Mouse (Mus musculus): ENCODE results near the gene Ywhag.

The Ywhag gene

GRCm38 (mm10) chr5:135951660-135952059 lies 17.2 kb upstream of the Ywhag start:
- no peak for DNase-seq (ENCODE audit: low read depth, low spot score)

- DNase-seq (ENCODE audit: low read depth, low spot score): no peak
These were observed 16.4 kb upstream of the Ywhag start for GRCm38 (mm10) chr5:135950710-135951412.

GRCm38 (mm10) chr5:135946621-135947020 lies 12.2 kb upstream of the Ywhag start:
- DNase-seq (ENCODE audit: low read depth, low spot score): no peak

GRCm38 (mm10) chr5:135945916-135946408 lies 11.5 kb upstream of the Ywhag start:
- peak; percentile 11 for DNase-seq (ENCODE audit: low read depth, low spot score)

- DNase-seq (ENCODE audit: low read depth, low spot score): no peak
These were observed 8.3 kb upstream of the Ywhag start for GRCm38 (mm10) chr5:135942710-135943109.

GRCm38 (mm10) chr5:135940587-135940986 lies 6.2 kb upstream of the Ywhag start:
- no peak for DNase-seq (ENCODE audit: low read depth, low spot score)

GRCm38 (mm10) chr5:135935641-135936190 lies 1.3 kb upstream of the Ywhag start:
- no peak for DNase-seq (ENCODE audit: low read depth, low spot score)

- DNase-seq (ENCODE audit: low read depth, low spot score): no peak
These were observed 734 bp upstream of the Ywhag start for GRCm38 (mm10) chr5:135935176-135935523.

- no peak for DNase-seq (ENCODE audit: low read depth, low spot score)
These were observed 445 bp downstream of the Ywhag start for GRCm38 (mm10) chr5:135933900-135934441.

- DNase-seq (ENCODE audit: low read depth, low spot score): no peak
These were observed 1.1 kb downstream of the Ywhag start for GRCm38 (mm10) chr5:135933222-135933899.

- no peak for DNase-seq (ENCODE audit: low read depth, low spot score)
These were observed 2.1 kb downstream of the Ywhag start for GRCm38 (mm10) chr5:135932359-135932758.

- no peak for DNase-seq (ENCODE audit: low read depth, low spot score)
These were observed 2.9 kb downstream of the Ywhag start for GRCm38 (mm10) chr5:135931526-135931925.

- no peak for DNase-seq (ENCODE audit: low read depth, low spot score)
These were observed 4.6 kb downstream of the Ywhag start for GRCm38 (mm10) chr5:135929685-135930424.

GRCm38 (mm10) chr5:135923901-135924300 lies 10.5 kb downstream of the Ywhag start:
- no peak for DNase-seq (ENCODE audit: low read depth, low spot score)

- no peak for DNase-seq (ENCODE audit: low read depth, low spot score)
These were observed 14.5 kb downstream of the Ywhag start for GRCm38 (mm10) chr5:135919902-135920301.

- no peak for DNase-seq (ENCODE audit: low read depth, low spot score)
These were observed 15.8 kb downstream of the Ywhag start for GRCm38 (mm10) chr5:135918593-135918992.

GRCm38 (mm10) chr5:135918059-135918437 lies 16.4 kb downstream of the Ywhag start:
- DNase-seq (ENCODE audit: low read depth, low spot score): no peak

- no peak for DNase-seq (ENCODE audit: low read depth, low spot score)
These were observed 16.9 kb downstream of the Ywhag start for GRCm38 (mm10) chr5:135917327-135918058.

- no peak for DNase-seq (ENCODE audit: low read depth, low spot score)
These were observed 17.8 kb downstream of the Ywhag start for GRCm38 (mm10) chr5:135916601-135917000.

GRCm38 (mm10) chr5:135916051-135916565 lies 18.3 kb downstream of the Ywhag start:
- DNase-seq (ENCODE audit: low read depth, low spot score): no peak

GRCm38 (mm10) chr5:135914156-135914555 lies 20.3 kb downstream of the Ywhag start:
- DNase-seq (ENCODE audit: low read depth, low spot score): no peak

Data from retina, adult 2 months (tissue).